Mouse (Mus musculus): ENCODE data around the gene Edf1. TPM values are rescaled to one million over a fixed set of nuclear protein-coding genes. Genes with fewer than 3 reads are reported as not detected.
"Not testable (repeated sequence)": the region's sequence is repeated elsewhere in the genome, so short reads cannot be mapped to it uniquely, and the experiment has no call there.

Edf1 gene
- total RNA-seq, 2 experiments from 2014 or later = 152 to 179 TPM

GRCm38 (mm10) chr2:25546811-25547491 lies 10.7 kb upstream of the Edf1 start, which contains the start of gene Traf2:
Gene Traf2 (minus strand): TSS chr2:25546940.
- peak; percentile 99 for DNase-seq
- TF ChIP-seq CTCF (IDR thresholded peaks at IDR 0.05) = no peak
- H3K27ac ChIP-seq = peak within 1 kb of the TSS; percentile 95
- intact Hi-C loops (cut with DNase I) = no loop called here
- H3K4me3 ChIP-seq = peak within 1 kb of the TSS; percentile 81

- H3K27ac ChIP-seq = peak overlapping the region; percentile 73
- peak; percentile 61 for DNase-seq
- intact Hi-C loops (cut with DNase I) = no loop called here
- no peak for TF ChIP-seq CTCF (IDR thresholded peaks at IDR 0.05)
- no peak overlapping the region for H3K4me3 ChIP-seq
Observed at GRCm38 (mm10) chr2:25549021-25549991, 8.3 kb upstream of the Edf1 start.

GRCm38 (mm10) chr2:25551186-25551585 lies 6.5 kb upstream of the Edf1 start:
- peak; percentile 71 for DNase-seq
- Histone ChIP-seq H3K27ac (no peak overlapping the region), H3K4me3 (no peak overlapping the region)
- TF ChIP-seq CTCF (IDR thresholded peaks at IDR 0.05) = peak; percentile 80
- intact Hi-C loops (cut with DNase I) = loop anchor here (2.0 to 5.0 kb wide), 2 partner anchors 42 to 129 kb away; partner anchors contain the start of gene Fut7

DNA sequence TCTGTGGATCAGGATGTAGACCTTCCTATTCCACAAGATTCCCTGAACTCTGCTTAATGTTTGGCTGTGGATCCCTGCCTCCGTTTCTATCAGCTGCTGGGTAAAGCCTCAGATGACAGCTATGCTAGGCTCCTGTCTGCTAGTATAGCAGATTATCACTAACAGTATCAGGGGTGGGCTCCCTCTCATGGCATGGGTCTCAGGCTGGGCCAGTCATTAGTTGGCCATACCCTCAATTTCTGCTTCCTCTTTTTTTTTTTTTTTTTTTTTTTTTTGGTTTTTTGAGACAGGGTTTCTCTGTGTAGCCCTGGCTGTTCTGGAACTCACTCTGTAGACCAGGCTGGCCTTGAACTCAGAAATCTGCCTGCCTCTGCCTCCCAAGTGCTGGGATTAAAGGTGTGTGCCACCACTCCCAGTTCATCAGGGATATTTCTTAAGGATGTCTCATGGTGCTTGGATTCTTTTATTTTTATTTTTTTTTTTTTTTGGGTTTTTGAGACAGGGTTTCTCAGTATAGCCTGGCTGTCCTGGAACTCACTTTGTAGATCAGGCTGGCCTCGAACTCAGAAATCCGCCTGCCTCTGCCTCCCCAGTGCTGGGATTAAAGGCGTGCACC lies 4.4 kb upstream of the Edf1 start:
- DNase-seq, H3K4me3 ChIP-seq, H3K27ac ChIP-seq: not testable (repeated sequence)
- intact Hi-C loops (cut with DNase I) = loop anchor here (5.0 kb wide), 1 partner anchor 131 kb away; the partner anchor contains the start of gene Fut7

DNA sequence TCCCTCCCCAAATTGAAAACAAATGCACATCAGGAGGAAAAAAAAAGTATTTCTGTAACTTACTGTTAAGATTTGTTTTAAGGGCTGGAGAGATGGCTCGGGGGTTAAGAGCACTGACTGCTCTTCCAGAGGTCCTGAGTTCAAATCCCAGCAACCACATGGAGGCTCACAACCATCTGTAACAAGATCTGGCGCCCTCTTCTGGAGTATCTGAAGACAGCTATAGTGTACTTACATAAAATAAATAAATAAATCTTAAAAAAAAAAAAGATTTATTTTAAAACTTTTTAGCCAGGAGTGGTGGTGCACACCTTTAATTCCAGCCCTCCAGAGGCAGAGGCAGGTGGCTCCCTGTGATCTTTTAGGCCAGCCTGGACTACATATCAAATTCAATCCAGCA lies 2.2 kb upstream of the Edf1 start:
- TF ChIP-seq CTCF (IDR thresholded peaks at IDR 0.05) = peak; percentile 45
- DNase-seq; intact Hi-C loops (cut with DNase I); H3K4me3 ChIP-seq; H3K27ac ChIP-seq: not testable (repeated sequence)

DNA sequence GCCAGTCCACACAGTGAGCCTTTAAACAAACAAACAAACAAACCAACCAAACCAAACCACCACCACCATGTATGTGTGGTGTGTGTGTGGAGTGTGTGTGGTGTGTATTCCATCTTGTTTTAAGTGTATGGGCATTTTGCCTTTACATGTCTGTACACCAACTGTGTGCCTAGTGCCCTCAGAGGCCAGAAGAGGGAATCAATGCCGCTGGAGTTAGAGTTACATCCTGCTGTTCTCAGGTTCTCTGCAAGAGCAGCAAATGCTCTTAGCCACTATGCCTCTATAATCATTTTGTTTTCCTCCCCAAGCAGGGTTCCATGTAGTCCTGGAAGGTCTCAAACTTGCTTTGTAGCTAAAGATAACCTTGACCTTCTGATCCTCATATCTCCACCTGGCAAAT lies 1.4 kb upstream of the Edf1 start:
- peak; percentile 10 for DNase-seq
- H3K27ac ChIP-seq = peak overlapping the region; percentile 97
- no peak overlapping the region for H3K4me3 ChIP-seq
- intact Hi-C loops (cut with DNase I) = no loop called here
- no peak for TF ChIP-seq CTCF (IDR thresholded peaks at IDR 0.05)

DNA sequence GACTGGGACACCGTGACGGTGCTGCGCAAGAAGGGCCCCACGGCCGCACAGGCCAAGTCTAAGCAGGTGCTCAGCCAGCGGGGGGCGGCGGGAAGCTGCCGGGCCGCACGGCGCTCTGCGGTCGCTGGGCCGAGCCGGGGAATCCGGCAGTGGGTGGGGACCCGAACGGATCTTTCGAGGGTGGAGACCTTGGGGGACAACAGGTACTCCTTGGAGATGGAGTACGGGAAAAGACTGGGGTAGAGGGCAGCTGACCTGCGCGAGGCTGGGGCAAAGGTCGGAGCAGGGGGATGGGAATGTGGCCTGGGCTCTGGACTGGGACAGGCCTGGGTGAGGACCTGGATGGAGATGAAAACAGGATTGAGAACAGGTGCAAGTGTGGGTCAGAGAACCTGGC lies 315 bp downstream of the Edf1 start:
- DNase-seq = no peak
- peak overlapping the region; percentile 99 for H3K4me3 ChIP-seq
- TF ChIP-seq CTCF (IDR thresholded peaks at IDR 0.05) = no peak
- peak overlapping the region; percentile 97 for H3K27ac ChIP-seq
- intact Hi-C loops (cut with DNase I) = no loop called here

DNA sequence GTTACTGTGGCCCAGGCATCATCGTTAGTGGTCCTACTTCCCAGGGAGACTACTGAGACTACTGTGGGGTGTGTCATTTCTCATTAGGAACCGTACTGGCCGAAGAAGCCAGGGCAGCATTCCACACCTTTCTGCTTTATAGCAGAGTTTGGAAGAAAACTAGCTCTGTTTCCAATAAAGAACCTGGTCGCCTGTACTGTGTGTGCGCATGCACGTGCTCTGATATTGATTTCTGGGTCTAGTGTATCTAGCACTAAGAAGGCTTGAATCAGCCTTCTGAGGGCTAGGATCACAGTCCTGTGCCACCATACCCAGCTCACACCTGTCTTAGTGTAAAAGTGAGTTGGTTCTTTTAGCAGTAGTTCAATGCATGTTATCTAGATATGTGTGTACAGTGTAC lies 1.1 kb downstream of the Edf1 start:
- peak; percentile 11 for DNase-seq
- intact Hi-C loops (cut with DNase I) = no loop called here
- H3K27ac ChIP-seq = peak overlapping the region; percentile 97
- TF ChIP-seq CTCF (IDR thresholded peaks at IDR 0.05) = no peak
- peak overlapping the region; percentile 99 for H3K4me3 ChIP-seq

DNA sequence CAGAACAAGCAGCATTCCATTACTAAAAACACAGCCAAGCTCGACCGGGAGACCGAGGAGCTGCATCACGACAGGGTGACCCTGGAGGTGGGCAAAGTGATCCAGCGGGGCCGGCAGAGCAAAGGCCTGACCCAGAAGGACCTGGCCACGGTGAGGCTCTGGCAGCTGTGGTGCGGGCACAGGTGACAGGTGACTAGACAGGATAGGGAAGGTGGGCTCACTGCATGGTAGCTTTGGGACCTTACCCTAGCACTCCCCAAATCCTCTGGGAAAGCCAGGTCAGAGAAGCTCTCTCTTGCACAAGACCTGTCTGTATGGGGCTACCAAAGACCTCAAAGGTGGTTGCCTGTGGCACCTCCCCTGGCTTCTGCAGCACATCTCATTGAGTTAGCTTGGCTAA lies 2.9 kb downstream of the Edf1 start:
- intact Hi-C loops (cut with DNase I) = no loop called here

GRCm38 (mm10) chr2:25561946-25562345 lies 4.3 kb downstream of the Edf1 start:
- no peak for TF ChIP-seq CTCF (IDR thresholded peaks at IDR 0.05)
- Histone ChIP-seq H3K27ac (no peak overlapping the region), H3K4me3 (no peak overlapping the region)
- no peak for DNase-seq
- intact Hi-C loops (cut with DNase I) = no loop called here

More for the DNA sequence above, 2.9 kb downstream of the Edf1 start:
- no peak overlapping the region for H3K27ac ChIP-seq
- no peak for TF ChIP-seq CTCF (IDR thresholded peaks at IDR 0.05)
- no peak for DNase-seq
- H3K4me3 ChIP-seq = no peak overlapping the region

GRCm38 (mm10) chr2:25565741-25566140 lies 8.1 kb downstream of the Edf1 start:
- no peak overlapping the region for H3K4me3 ChIP-seq
- TF ChIP-seq CTCF (IDR thresholded peaks at IDR 0.05) = no peak
- H3K27ac ChIP-seq = no peak overlapping the region
- no peak for DNase-seq
- intact Hi-C loops (cut with DNase I) = no loop called here

- H3K27ac ChIP-seq = no peak overlapping the region
- no peak for DNase-seq
- H3K4me3 ChIP-seq = no peak overlapping the region
- intact Hi-C loops (cut with DNase I) = no loop called here
- TF ChIP-seq CTCF (IDR thresholded peaks at IDR 0.05) = no peak; the same call in 1 of the 2 replicates
Observed at GRCm38 (mm10) chr2:25566558-25566957, 8.9 kb downstream of the Edf1 start.
